Mouse (Mus musculus): ENCODE measurements at regions not wholly inside any gene's neighbourhood (a gene's known extent, or its start where the extent isn't known, plus 50 kb on each side); places are given as distances from the start of the nearest gene placed in this dataset.
"Not testable (repeated sequence)": the region's sequence is repeated elsewhere in the genome, so short reads cannot be mapped to it uniquely, and the experiment has no call there.

DNA sequence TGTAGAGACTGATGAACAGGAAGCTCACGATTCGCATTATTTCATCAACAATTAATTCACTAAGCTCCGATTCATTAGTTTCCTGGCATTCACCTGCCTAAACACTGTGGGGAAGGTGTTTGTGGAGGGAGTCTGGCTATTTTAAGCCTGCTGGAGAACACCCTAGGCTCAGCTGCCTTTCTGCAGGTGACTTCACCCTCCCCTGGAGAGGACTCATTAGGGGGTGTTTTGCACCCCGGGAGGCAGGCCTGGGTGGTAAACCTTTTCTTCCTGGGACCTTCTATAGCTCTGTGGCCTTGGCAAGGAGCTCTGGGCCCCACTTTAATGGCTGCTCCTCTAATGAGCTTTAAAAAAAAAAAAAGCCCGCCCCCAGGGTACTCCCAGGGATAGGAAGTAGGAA is 55.4 kb upstream of the Bnc1 start:
- no peak for DNase-seq (ENCODE audit: low spot score in 2 of 2)

DNA sequence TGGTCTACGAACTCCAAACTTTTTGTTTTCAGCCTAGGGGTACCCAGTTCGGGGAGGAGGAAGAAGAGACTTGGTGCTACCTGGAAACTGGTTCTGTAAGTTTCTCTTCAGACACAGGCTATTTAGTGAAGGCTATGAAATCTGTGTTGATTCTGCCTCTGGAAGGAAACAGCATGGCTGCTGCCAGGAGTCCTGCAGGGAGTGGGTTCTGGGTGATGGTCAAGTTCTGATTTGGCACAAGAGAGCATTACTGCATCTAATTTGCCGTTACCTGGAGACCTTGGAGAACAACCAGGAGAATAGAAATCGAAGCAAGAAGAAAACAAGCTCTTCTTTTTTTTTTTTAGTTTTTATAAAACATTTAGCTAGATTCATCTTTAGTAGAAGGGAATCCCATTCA is 61.3 kb upstream of the Bnc1 start:
- DNase-seq (ENCODE audit: low spot score in 2 of 2): no peak

GRCm38 (mm10) chr7:82056551-82057230 is 64.6 kb upstream of the Bnc1 start:
- DNase-seq (ENCODE audit: low spot score in 2 of 2): no peak

- DNase-seq (ENCODE audit: low spot score in 2 of 2): no peak
These were observed 71.3 kb upstream of the Bnc1 start for GRCm38 (mm10) chr7:82063407-82063806.

- DNase-seq (ENCODE audit: low spot score in 2 of 2): no peak
These were observed 77.7 kb upstream of the Bnc1 start for GRCm38 (mm10) chr7:82069629-82070450.

DNA sequence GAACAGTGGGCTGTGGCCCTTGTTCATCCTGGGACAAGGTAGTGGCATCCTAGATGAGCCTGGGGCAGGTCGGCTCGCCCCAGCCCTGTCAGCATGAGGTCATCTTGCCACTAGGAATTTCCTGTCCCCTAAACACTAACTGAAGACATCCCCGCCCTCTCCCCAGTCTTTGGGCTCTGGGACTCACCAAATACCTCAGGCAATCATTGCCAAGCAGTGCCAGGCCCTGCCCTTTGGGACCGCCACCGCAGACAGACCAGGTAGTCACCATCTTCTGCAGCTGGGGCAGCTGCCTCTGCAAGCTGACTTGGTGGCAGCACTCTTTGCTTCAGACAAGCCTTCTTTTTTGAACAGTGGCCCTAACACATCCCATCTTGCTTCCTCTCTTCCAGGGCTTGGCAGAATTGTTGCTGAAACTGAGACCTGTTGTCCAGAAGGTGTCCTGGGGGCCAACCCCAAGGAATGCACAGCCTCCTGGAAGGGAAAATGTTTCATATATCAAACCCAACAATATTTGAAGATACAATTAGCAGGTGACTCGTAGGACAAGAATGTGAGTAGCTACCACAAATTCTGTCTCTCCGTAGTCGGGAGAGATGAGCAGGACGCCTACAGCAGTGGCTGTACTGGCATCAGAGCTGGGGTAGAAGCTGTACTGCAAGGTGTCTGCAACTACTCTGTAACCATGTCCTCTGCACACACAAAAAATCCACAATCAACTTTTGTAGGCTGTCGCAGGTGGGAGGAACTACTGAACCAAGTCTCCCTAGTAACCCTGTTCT is 79.0 kb upstream of the Bnc1 start:
- no peak for DNase-seq (ENCODE audit: low spot score in 2 of 2)

DNA sequence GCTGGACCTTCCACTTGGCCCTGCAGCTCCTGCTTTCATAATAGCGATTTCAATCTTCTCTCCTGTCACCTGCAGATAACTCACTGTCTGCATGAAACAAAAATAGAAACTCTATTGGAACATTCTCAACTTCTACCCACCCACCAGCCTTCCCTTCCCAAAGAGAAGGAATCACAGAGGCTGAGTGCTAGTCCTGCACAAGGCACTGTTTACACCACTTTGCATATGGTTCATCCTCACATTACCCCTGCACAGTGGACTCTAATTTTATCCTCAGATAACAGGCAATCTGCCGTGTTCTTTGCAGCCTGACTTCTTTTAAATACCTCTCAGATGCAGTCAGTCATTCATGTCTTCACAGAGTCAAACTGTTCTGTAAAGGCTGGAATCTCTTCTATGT is 83.3 kb upstream of the Bnc1 start:
- no peak for DNase-seq (ENCODE audit: low spot score in 2 of 2)

- no peak for DNase-seq (ENCODE audit: low spot score in 2 of 2)
These were observed 89.8 kb upstream of the Bnc1 start for GRCm38 (mm10) chr7:82081851-82082250.

GRCm38 (mm10) chr7:82082883-82083282 is 90.8 kb upstream of the Sh3gl3 start:
- DNase-seq (ENCODE audit: low spot score in 2 of 2): no peak

DNA sequence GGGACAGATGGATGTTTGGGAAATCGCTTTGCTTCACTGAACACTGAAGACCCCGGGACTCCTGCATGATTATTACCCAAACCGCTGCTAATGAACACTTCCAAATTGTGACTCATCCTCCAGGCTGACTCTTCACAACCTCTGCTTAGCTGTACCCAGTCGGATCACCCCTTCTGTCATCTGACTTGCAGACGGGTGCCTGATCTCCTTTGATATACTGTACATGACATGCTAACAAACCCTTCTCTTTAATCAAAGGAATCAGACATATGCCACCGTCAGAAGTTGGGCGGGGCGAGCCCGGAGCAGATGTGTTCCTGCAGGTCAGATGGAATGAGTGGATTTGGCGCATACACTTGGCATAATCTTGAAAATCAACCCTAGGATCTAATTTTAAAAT is 89.2 kb upstream of the Sh3gl3 start:
- DNase-seq (ENCODE audit: low spot score in 2 of 2): no peak

- no peak for DNase-seq (ENCODE audit: low spot score in 2 of 2)
These were observed 88.4 kb upstream of the Sh3gl3 start for GRCm38 (mm10) chr7:82085205-82085604.

DNA sequence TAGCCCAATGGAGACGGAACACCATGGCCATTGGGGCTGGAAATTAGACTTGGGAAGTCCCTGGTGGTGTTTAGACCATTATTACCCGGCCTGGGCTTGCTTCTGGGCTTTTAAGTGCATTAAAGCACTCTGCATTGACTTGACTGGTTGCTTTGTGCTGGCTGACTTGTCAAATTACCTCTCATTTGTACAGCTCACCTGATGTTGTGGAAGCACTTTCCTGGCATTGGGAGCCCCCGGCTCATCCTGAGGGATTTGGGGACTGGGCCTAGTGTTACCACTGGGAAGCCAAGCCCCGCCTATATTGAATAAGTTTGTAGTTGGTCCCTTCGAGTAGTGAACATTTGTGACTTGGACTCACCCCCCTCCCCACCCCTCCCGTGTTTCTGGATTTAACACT is 75.5 kb upstream of the Sh3gl3 start:
- no peak for DNase-seq (ENCODE audit: low spot score in 2 of 2)

DNA sequence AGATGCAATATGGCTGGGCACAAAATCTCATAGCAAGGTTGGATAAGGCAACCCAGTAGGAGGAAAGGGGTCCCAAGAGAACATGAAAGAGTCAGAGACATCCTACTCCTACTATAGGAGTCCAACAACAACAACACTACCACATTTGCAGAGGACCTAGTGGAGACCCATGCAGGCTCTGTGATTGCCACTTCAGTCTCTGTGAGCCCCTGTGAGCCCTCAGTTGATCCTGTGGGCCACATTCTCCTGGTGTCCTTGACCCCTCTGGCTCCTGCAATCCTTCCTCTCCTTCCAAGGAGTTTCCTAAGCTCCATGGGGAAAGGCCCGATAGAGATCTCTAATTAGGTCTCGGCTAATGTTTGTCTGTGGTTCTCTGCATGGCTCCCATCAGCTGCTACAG is 72.3 kb upstream of the Sh3gl3 start:
- no peak for DNase-seq (ENCODE audit: low spot score in 2 of 2)

DNA sequence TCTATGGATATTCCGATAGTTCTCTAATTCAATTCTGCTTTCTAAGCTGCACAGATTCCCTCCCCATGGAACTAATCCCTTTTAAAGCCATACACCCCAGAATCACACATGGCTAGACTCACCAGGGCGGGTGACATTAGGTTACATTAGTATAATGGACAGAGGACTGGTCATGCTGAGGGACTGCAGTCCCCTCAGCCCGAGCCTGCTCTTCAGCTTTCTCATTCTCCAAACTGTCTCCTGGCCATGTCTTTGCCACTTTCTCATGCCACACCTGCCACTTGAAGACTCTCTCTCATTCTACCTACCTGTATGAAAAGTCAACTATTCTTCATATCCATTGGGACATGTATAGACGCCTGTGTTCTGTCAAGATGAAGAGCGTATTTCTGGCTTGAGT is 68.0 kb upstream of the Sh3gl3 start:
- DNase-seq (ENCODE audit: low spot score in 2 of 2): no peak

DNA sequence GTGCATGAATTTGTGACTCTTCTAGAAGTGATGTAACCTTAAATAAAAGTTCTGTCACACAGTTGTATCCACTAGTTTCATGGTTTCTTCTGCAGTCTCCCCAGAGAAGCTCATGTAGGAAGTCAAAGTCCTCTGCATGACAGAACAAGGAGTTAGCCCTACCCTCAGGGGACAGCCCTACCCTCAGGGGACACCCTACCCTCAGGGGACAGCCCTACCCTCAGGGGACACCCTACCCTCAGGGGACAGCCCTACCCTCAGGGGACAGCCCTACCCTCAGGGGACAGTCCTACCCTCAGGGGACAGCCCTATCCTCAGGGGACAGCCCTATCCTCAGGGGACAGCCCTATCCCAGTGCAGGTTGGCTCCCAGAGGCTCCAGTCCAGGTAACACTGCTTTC is 64.5 kb upstream of the Sh3gl3 start:
- DNase-seq (ENCODE audit: low spot score in 2 of 2): not testable (repeated sequence)

DNA sequence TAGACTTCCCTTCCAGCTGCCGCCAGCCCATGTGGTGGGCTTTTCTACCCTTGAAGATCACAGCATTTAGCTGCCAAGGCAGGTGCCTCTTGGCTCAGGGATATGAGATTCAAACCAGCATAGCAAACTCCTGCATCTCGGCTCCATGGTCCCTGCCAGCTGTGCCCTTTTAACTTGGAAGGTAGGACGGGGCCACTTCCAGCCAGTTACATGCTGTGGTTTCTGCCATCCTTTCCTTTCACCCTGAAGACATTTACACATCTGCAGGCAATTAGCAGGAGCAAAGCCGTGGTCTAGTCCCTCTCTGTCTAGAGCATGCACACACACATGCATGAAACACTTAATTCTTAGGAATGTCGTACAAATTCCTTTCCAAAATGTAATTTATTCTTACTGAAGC is 64.1 kb upstream of the Sh3gl3 start:
- DNase-seq (ENCODE audit: low spot score in 2 of 2): no peak

DNA sequence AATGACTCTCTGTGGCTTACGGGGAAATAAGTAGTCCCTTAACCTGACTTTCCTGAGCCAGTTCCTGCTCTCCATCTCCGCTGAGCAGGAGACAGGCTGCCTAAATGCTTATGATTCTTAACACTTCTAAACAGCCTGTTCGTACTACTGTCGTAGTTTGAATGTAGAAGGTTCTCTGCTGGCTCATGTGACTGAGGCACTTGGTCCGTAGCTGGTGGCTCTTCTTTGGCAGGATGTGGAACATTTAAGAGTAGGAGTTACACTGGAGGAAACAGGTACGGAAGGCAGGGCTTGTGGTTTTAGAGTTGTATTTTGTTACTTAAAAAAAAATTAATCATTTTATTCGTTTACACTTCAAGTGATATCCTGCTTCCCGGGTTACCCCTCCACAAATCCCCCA is 63.7 kb upstream of the Sh3gl3 start:
- no peak for DNase-seq (ENCODE audit: low spot score in 2 of 2)

GRCm38 (mm10) chr7:82112046-82112445 is 61.6 kb upstream of the Sh3gl3 start:
- DNase-seq (ENCODE audit: low spot score in 2 of 2): no peak

GRCm38 (mm10) chr7:82115646-82116045 is 58.0 kb upstream of the Sh3gl3 start:
- no peak for DNase-seq (ENCODE audit: low spot score in 2 of 2)

DNA sequence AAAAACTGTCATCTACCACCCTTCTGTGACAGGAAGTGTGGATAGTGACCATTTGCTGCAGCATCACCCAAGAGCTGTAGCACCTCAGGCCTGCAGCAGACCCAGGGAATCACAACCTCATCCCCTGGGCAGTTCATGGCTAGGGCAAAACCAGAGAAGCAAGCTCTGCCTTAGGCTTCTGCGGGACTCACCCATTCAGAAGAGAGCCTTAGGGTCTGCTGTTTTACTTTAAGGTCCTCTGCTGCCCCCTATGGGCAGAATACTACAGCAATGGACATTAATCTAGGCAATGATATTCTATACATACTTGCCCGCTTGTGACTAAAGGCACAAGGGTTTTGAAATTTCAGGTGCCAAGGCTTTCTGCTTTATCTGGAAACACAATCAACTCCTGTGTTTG is 54.4 kb upstream of the Sh3gl3 start:
- peak; percentile 66 to 84 for DNase-seq (ENCODE audit: low spot score in 2 of 2)

- no peak for DNase-seq (ENCODE audit: low spot score in 2 of 2)
These were observed 53.8 kb upstream of the Sh3gl3 start for GRCm38 (mm10) chr7:82119866-82120265.

DNA sequence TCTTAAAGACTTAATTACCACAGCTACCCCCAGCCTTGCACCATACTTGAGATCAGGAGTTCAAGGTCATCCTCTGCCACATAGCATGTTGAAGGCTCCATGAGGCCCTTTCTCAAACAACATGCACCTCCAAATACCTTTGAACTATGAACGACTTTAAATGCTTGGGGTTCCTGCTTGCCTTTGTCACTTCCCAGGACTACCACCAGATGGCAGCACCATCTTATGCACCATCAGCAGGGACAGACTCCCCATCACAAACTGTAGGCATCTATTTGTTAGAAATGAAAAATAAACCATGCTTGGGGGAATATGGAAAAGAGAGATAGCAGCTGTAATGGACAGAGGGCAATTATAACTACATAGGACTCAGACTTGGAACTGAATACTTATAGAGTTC is 51.9 kb upstream of the Sh3gl3 start:
- DNase-seq (ENCODE audit: low spot score in 2 of 2): peak; percentile 57 to 75
